Mouse (Mus musculus) cortical plate, adult 2 months (tissue): ENCODE measurements around the gene Slc6a18. TPM values are rescaled to one million over a fixed set of nuclear protein-coding genes. Genes with fewer than 3 reads are reported as not detected.

Source experiments
- H3K27ac ChIP-seq: fragments of 200-500 bp; 2 replicates; pipeline ENCODE4 v1.5.1; 2012; ENCODE audit warnings: low read length, control low read depth, inconsistent platforms; ENCODE audit not compliant: insufficient read depth
- H3K4me1 ChIP-seq: fragments of 200-500 bp; 2 replicates; pipeline ENCODE4 v1.6.1; 2011; ENCODE audit warnings: low read length; ENCODE audit not compliant: control insufficient read depth, insufficient read depth
- H3K4me3 ChIP-seq: fragments of 200-500 bp; 2 replicates; pipeline ENCODE4 v1.5.1; 2011; ENCODE audit warnings: mild to moderate bottlenecking, low read length, control low read depth; ENCODE audit not compliant: insufficient read depth
- CTCF ChIP-seq: fragments of 200-500 bp; IDR thresholded peaks from 2 replicates; pipeline ENCODE4 v1.5.1; 2011; ENCODE audit warnings: mild to moderate bottlenecking, control low read depth, low read length; ENCODE audit not compliant: insufficient read depth; ENCODE audit errors: extremely low read depth
- POLR2A ChIP-seq: fragments of 200-500 bp; IDR thresholded peaks from 2 replicates; pipeline ENCODE4 v1.6.1; 2011; ENCODE audit warnings: mild to moderate bottlenecking, low read length, control low read depth; ENCODE audit not compliant: insufficient read depth; ENCODE audit errors: extremely low read depth
- polyA plus RNA-seq: library from polyadenylated mRNA; depleted of rRNA; stranded (reverse); fragments of >200 nt; gene quantifications from 2 replicates; pipeline ENCODE4 v1.2.3, GENCODE M21; 2012

The Slc6a18 gene
- polyA plus RNA-seq, 1 experiment, result 0.02 TPM

DNA sequence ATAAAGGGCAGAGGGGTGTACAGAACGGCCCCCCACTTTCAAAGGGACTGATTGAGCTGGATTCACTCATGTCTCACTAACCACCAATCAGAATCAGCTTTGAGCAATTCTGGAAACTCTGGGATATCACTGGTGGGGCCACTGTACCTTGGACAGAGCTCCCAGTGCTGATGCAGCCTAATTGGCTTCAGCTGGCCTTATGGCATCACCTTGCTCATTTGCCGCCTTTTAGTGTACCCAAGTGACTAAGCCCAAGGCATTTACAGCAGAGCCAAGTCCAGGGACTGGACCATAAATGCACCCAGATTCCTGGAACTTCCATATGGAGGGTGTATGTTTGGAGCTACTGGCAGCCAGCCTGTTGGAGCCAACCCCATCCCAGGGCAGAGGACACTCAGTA is 18.9 kb downstream of the Slc6a18 start:
- Histone ChIP-seq H3K27ac (no peak overlapping the region), H3K4me3 (no peak overlapping the region), H3K4me1 (no peaks in the 10 kb centered on the region)
- no peak for TF ChIP-seq CTCF
- TF ChIP-seq POLR2A, result no peak

DNA sequence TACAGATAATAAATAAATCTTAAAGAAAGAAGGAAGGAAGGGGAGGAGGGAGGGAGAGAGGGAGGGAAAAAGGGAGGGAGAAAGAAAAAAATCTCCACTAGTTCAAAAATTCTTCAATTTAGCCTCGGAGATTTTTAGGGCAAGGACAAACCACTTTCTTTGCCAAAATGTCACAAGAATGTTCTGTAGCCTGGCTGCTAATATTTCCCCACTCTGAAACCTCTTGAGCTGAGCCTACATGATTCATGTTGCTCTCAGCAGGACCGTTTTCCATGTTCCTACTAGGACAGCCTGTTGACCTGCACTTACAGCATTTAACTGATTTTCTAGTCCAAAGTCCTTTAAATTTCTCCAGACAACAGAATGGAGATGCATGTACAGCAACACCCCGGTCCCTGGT is 22.8 kb downstream of the Slc6a18 start:
- no peak for TF ChIP-seq POLR2A
- TF ChIP-seq CTCF, result no peak
- H3K27ac ChIP-seq, result no peak overlapping the region
- H3K4me3 ChIP-seq, result no peak overlapping the region
- no peaks in the 10 kb centered on the region for H3K4me1 ChIP-seq

DNA sequence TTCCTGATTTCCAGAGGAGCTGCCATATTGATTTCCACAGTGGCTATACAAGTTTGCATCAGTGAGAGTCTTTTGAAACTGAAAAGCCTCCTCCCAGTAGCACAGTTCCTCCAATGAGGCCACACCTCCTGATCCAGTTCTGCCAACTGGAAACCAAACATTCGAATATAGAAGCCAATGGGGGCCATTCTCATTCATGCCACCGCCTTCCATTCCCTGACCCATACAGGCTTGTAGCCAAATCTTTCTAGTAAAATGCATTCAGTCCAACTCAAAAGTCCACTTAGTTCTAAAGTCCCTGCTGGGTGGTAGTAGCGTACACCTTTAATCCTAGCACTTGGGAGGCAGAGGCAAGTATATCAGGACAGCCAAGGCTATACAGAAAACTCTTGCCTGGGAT is 24.6 kb downstream of the Slc6a18 start:
- Histone ChIP-seq H3K4me1 (no peaks in the 10 kb centered on the region), H3K27ac (no peak overlapping the region), H3K4me3 (no peak overlapping the region)
- TF ChIP-seq CTCF (no peak), POLR2A (no peak)

DNA sequence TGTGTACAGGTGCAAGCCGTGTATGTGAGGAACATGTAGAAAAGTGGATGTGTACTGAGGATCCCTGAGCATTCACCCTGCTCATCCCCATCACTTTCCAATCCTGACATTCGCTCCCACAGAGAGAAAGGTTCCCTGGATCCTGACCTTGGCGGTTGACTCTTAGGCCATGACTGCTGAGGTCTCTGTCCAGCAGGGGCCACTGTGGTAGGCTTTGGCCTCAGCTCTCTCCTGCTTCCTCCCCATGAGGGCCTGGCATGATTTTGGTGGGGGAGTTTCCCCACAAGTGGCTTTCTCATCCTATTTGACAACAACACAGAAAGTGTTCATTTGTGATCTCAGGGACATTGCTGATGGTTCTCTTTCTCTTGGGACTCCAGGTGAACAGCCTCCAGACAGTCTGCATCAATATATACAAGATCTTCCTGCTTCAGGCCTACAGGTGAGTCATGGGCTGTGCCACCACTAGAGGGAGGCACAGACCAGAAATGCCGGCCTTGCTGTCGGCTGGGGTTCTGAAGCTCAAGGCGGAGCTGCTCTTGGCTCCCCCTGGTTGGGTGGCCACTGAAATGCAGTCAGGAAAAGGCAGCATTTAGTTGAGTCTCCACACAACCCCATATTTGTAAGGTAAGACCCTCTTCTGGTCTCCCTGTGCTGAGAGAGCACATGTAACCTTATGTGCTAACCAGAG is 31.3 kb downstream of the Slc6a18 start:
- Histone ChIP-seq H3K4me1 (no peaks in the 10 kb centered on the region), H3K4me3 (no peak overlapping the region), H3K27ac (no peak overlapping the region)
- peak; percentile 91 for TF ChIP-seq CTCF
- TF ChIP-seq POLR2A, result no peak

DNA sequence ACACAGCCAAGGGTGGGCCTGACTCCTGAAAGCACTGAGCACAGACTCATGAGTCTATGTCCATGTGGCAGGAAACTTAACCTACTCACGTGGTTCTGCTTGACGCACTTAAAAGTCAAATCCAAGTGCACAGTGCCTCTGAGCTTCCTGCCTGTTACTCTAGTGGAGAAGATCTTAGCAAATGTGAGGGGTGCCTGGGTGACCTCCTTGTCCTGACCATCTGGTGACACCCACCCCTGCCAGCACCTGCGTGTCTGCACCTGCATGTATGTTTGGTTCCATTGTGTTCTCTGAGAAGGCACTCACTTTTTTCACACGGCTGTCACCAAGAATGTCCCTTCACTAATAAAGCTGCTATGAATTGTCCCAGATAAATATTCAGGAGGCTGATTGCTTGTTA is 36.5 kb downstream of the Slc6a18 start:
- no peak for TF ChIP-seq CTCF
- no peak for TF ChIP-seq POLR2A
- H3K27ac ChIP-seq, result no peak overlapping the region
- no peaks in the 10 kb centered on the region for H3K4me1 ChIP-seq
- H3K4me3 ChIP-seq, result no peak overlapping the region

DNA sequence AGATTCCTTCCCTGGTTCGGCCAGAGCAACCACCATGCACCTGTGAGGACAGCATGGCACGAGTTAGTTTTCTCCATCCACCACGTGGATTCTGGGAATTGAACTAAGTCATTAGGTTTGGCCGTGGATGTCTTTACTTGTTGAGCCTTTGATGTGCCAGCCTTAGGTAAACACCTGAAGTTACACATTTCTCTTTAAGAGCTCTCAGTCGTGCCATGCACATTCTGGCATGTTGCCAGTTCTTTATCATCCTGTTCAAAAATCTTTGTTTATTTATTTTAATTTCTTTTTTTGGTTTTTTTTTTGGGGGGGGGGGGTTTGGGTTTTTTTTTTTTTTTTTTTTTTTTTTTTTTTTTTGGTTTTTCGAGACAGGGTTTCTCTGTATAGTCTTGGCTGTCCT is 40.0 kb downstream of the Slc6a18 start:
- Histone ChIP-seq H3K4me1 (no peaks in the 10 kb centered on the region), H3K4me3 (no peak overlapping the region)
- TF ChIP-seq POLR2A (no peak), CTCF (no peak)

DNA sequence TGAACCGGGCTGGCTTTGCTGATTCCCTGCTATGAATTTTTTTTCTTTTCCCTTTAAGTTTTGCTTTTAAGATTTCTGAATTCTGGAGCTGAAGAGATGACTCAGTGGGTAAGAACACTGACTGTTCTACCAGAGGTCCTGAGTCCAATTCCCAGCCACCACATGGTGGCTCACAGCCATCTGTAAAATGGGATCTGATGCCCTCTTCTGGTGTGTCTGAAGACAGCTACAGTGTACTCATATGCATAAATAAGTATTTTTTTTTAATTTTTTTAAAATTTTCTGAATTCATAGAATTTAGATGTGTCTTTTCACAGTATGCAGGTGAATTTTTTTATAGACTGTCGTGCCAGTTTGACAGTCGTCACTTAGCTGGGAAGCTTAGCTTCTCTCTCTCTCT is 46.0 kb downstream of the Slc6a18 start:
- no peak for TF ChIP-seq CTCF
- TF ChIP-seq POLR2A, result no peak
- H3K27ac ChIP-seq, result no peak overlapping the region
- no peaks in the 10 kb centered on the region for H3K4me1 ChIP-seq
- H3K4me3 ChIP-seq, result no peak overlapping the region

More for the DNA sequence above, 40.0 kb downstream of the Slc6a18 start:
- no peak overlapping the region for H3K27ac ChIP-seq

DNA sequence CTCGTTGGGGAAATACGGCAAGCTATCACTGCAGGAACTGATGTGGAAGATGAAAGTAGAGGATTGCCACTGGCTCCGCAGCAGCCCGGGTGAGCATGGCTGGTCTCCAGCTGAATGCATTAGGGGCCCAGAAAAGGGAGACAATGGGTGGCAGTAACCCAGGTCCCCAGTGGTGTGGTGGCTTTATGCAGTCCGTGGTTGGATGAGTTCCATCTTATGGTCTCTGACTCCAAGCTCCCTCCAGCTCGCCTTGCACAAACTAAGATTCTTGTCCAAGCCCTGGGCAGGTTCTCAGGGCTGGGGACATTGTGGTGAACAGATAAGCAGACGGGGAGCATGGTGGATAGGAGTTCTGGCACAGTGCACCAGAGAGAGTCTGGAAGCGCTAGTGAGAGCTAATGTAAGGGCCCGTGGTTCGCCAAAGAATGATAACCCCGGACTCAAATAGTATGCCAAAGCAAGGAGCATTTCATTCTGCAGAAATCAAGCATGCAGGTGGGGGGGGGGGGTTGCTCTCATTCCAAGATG is 49.2 kb downstream of the Slc6a18 start:
- no peak overlapping the region for H3K27ac ChIP-seq
- H3K4me1 ChIP-seq, result no peaks in the 10 kb centered on the region
- TF ChIP-seq CTCF, result no peak
- TF ChIP-seq POLR2A, result no peak
- no peak overlapping the region for H3K4me3 ChIP-seq

DNA sequence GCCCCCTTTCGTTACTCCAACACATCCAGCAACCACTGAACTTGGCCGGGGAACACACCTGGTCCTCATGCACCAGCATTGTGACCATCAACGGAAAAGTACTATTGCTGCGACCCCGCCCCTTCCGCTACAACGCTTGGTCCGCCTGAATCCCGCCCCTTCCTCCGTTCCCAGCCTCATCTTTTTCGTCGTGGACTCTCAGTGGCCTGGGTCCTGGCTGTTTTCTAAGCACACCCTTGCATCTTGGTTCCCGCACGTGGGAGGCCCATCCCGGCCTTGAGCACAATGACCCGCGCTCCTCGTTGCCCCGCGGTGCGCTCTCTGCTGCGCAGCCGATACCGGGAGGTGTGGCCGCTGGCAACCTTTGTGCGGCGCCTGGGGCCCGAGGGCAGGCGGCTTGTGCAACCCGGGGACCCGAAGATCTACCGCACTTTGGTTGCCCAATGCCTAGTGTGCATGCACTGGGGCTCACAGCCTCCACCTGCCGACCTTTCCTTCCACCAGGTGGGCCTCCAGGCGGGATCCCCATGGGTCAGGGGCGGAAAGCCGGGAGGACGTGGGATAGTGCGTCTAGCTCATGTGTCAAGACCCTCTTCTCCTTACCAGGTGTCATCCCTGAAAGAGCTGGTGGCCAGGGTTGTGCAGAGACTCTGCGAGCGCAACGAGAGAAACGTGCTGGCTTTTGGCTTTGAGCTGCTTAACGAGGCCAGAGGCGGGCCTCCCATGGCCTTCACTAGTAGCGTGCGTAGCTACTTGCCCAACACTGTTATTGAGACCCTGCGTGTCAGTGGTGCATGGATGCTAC is 50.9 kb downstream of the Slc6a18 start, which contains the start of gene Tert:
Gene Tert, plus strand, starts transcription at position 167 of the 805 bp plus-strand sequence.
- no peaks in the 10 kb centered on the region for H3K4me1 ChIP-seq
- peak within 1 kb of the TSS; percentile 39 for H3K4me3 ChIP-seq
- TF ChIP-seq POLR2A, result no peak
- TF ChIP-seq CTCF, result 0 out of 2 replicates have a peak, but pooled peaks have one; percentile 31
- no peak within 1 kb of the TSS for H3K27ac ChIP-seq
